18 mouse cellular contexts compared by ENCODE assay signal in genomic region chr9:101640598-101640997, GRCm38 (mm10).
"Had no signal": no experiment of that assay in that cellular context is flagged by ENCODE, and none has a peak within 500 bp of the region (broad histone marks: within the 10 kb centered on the region; RNA-seq: fewer than 3 reads in every experiment).

No protein-coding gene starts in this region.

- H3K9ac ChIP-seq: kidney, embryonic 15.5 days; liver, embryonic 13.5 days; midbrain, embryonic 13.5 days; neural tube, embryonic 13.5 days had no signal

- H3K27me3 ChIP-seq: kidney, embryonic 15.5 days; liver, embryonic 13.5 days; megakaryocyte, embryonic 14.5 days; midbrain, embryonic 13.5 days; neural tube, embryonic 13.5 days had no signal

- H3K9me3 ChIP-seq: kidney, embryonic 15.5 days; liver, embryonic 13.5 days; midbrain, embryonic 10.5 days; midbrain, embryonic 13.5 days had no signal

- ATAC-seq: inflammation-experienced regulatory T-cells, adult 6 months; midbrain, embryonic 13.5 days; midbrain, embryonic 16.5 days had no signal

- H3K36me3 ChIP-seq: kidney, embryonic 15.5 days; liver, embryonic 13.5 days; midbrain, embryonic 10.5 days; midbrain, embryonic 13.5 days; neural tube, embryonic 13.5 days had no signal

- DNase-seq: kidney, adult 11 months; kidney, adult 8-10 months; kidney, postnatal 10 days; layer of hippocampus, postnatal 36 days; liver, embryonic 13.5 days; retina, postnatal 1 day; right cerebral cortex, postnatal 25 days; spleen, adult 18-20 months; thymus, postnatal 25 days had no signal

- H3K27ac ChIP-seq: kidney, embryonic 15.5 days; left cerebral cortex, adult 2 months; liver, embryonic 13.5 days; midbrain, embryonic 10.5 days; midbrain, embryonic 13.5 days; neural tube, embryonic 13.5 days had no signal

- H3K4me2 ChIP-seq: kidney, embryonic 15.5 days; liver, embryonic 13.5 days; midbrain, embryonic 13.5 days; neural tube, embryonic 13.5 days had no signal

- H3K4me1 ChIP-seq: liver, embryonic 13.5 days; megakaryocyte, embryonic 14.5 days; midbrain, embryonic 10.5 days; midbrain, embryonic 13.5 days; neural tube, embryonic 13.5 days had no signal

- H3K4me3 ChIP-seq: kidney, embryonic 15.5 days; left cerebral cortex, adult 2 months; liver, embryonic 13.5 days; megakaryocyte, embryonic 14.5 days; midbrain, embryonic 10.5 days; midbrain, embryonic 13.5 days; myocyte; neural tube, embryonic 13.5 days had no signal
